Mouse (Mus musculus) layer of hippocampus, adult 9-11 months (tissue): Measurements from ENCODE around the gene C1qa.

Experiments
- DNase-seq: peaks from one replicate; pipeline ENCODE4 v3.0.0; 2022

C1qa gene

GRCm38 (mm10) chr4:136898084-136898598, 462 bp downstream of the C1qa start:
- DNase-seq = no peak

- DNase-seq = no peak
Observed at GRCm38 (mm10) chr4:136896461-136896860, 2.1 kb downstream of the C1qa start.

GRCm38 (mm10) chr4:136895861-136896260, 2.7 kb downstream of the C1qa start:
- DNase-seq = no peak

- DNase-seq = no peak
Observed at GRCm38 (mm10) chr4:136894821-136895220, 3.8 kb downstream of the C1qa start.

- DNase-seq = peak; percentile 45
Observed at GRCm38 (mm10) chr4:136893691-136894543, 4.7 kb downstream of the C1qa start.

GRCm38 (mm10) chr4:136892811-136893210, 5.8 kb downstream of the C1qa start, which contains the start of gene C1qc:
TSS of gene C1qc (minus strand) at chr4:136893065.
- DNase-seq = peak; percentile 87

GRCm38 (mm10) chr4:136892371-136892770, 6.2 kb downstream of the C1qa start:
- no peak for DNase-seq

- DNase-seq = no peak
Observed at GRCm38 (mm10) chr4:136891115-136891514, 7.5 kb downstream of the C1qa start.

- no peak for DNase-seq
Observed at GRCm38 (mm10) chr4:136889981-136890380, 8.6 kb downstream of the C1qa start.

- no peak for DNase-seq
Observed at GRCm38 (mm10) chr4:136887714-136888113, 10.9 kb downstream of the C1qa start.

GRCm38 (mm10) chr4:136886101-136886500, 12.5 kb downstream of the C1qa start, which contains the start of gene C1qb:
TSS of gene C1qb (minus strand) at chr4:136886187.
- DNase-seq = peak; percentile 80

GRCm38 (mm10) chr4:136878601-136879000, 20.0 kb downstream of the C1qa start:
- no peak for DNase-seq

- DNase-seq = no peak
Observed at GRCm38 (mm10) chr4:136878171-136878570, 20.4 kb downstream of the C1qa start.

- no peak for DNase-seq
Observed at GRCm38 (mm10) chr4:136876971-136877370, 21.6 kb downstream of the C1qa start.

GRCm38 (mm10) chr4:136875012-136875411, 23.6 kb downstream of the C1qa start:
- DNase-seq = no peak

- DNase-seq = no peak
Observed at GRCm38 (mm10) chr4:136868371-136868770, 30.2 kb downstream of the C1qa start.

- DNase-seq = no peak
Observed at GRCm38 (mm10) chr4:136867690-136868345, 30.8 kb downstream of the C1qa start.

GRCm38 (mm10) chr4:136865531-136865930, 33.1 kb downstream of the C1qa start:
- DNase-seq = no peak

- DNase-seq = no peak
Observed at GRCm38 (mm10) chr4:136864751-136865470, 33.7 kb downstream of the C1qa start.

- no peak for DNase-seq
Observed at GRCm38 (mm10) chr4:136863517-136863916, 35.1 kb downstream of the C1qa start.

GRCm38 (mm10) chr4:136862411-136862810, 36.2 kb downstream of the C1qa start:
- no peak for DNase-seq

- no peak for DNase-seq
Observed at GRCm38 (mm10) chr4:136861806-136862205, 36.8 kb downstream of the C1qa start.

- no peak for DNase-seq
Observed at GRCm38 (mm10) chr4:136860022-136860421, 38.6 kb downstream of the C1qa start.
